Mouse (Mus musculus): ENCODE results near the gene Syt16. TPM values are rescaled to one million over a fixed set of nuclear protein-coding genes. Genes with fewer than 3 reads are reported as not detected.
A peak's percentile ranks its signal among the peaks of the same experiment; 100 is the strongest.

The Syt16 gene
- polyA plus RNA-seq, 1 experiment, result 0.01 TPM

DNA sequence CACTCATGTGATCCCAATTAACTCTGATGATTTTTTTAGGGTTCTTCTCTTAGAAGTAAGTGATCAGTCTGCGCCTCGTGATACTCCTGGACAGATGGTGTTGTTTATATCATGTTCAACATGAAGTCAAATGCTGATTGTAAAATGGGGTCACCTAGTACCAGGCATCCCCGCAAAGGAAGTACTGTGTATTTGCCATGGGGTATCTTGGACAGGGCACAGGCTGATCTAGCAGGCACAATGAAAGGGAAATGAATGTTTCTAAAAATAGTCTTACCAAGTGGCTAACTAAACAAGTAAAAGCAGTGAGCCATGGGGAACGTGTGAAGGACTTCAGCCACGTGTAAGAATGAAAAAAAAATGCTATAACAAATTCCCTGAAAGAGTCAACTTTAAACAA lies 42.7 kb upstream of the Syt16 start:
- TF ChIP-seq CTCF (IDR thresholded peaks at IDR 0.05; ENCODE audit: control insufficient read depth, insufficient read depth, insufficient read length) (no peak), USF1 (IDR thresholded peaks at IDR 0.05; ENCODE audit: low read depth) (no peak), MYOG (IDR thresholded peaks at IDR 0.05; ENCODE audit: control insufficient read depth, extremely low read depth, insufficient read length) (no peak), MYOD1 (IDR thresholded peaks at IDR 0.05; ENCODE audit: control insufficient read depth, insufficient read length, low read depth) (no peak), MAX (IDR thresholded peaks at IDR 0.05) (no peak), CEBPB (IDR thresholded peaks at IDR 0.05; ENCODE audit: low read depth) (no peak), FOSL1 (IDR thresholded peaks at IDR 0.05; ENCODE audit: insufficient read depth, low read length, poor library complexity, severe bottlenecking) (no peak)
- H3ac ChIP-seq (ENCODE audit: control insufficient read depth, insufficient read length, low read depth), result no peak overlapping the region
- H3K4me3 ChIP-seq (ENCODE audit: insufficient read depth, poor library complexity, severe bottlenecking), result no peak overlapping the region
- H3K79me3 ChIP-seq (ENCODE audit: low read depth), result no peaks in the 10 kb centered on the region
- no peaks in the 10 kb centered on the region for H3K27me3 ChIP-seq (ENCODE audit: control insufficient read depth, insufficient read depth, insufficient read length)
- no peaks in the 10 kb centered on the region for H3K79me2 ChIP-seq (ENCODE audit: control insufficient read depth, insufficient read depth)
- no peaks in the 10 kb centered on the region for H3K36me3 ChIP-seq (ENCODE audit: control insufficient read depth, insufficient read depth)

- H3K79me2 ChIP-seq (ENCODE audit: control insufficient read depth, insufficient read depth), result no peaks in the 10 kb centered on the region
- no peaks in the 10 kb centered on the region for H3K27me3 ChIP-seq (ENCODE audit: control insufficient read depth, insufficient read depth, insufficient read length)
- no peaks in the 10 kb centered on the region for H3K36me3 ChIP-seq (ENCODE audit: control insufficient read depth, insufficient read depth)
- H3K4me3 ChIP-seq (ENCODE audit: insufficient read depth, poor library complexity, severe bottlenecking), result no peak overlapping the region
- H3K79me3 ChIP-seq (ENCODE audit: low read depth), result no peaks in the 10 kb centered on the region
- TF ChIP-seq MYOG (IDR thresholded peaks at IDR 0.05; ENCODE audit: control insufficient read depth, extremely low read depth, insufficient read length) (no peak), CTCF (IDR thresholded peaks at IDR 0.05; ENCODE audit: control insufficient read depth, insufficient read depth, insufficient read length) (no peak), FOSL1 (IDR thresholded peaks at IDR 0.05; ENCODE audit: insufficient read depth, low read length, poor library complexity, severe bottlenecking) (no peak), CEBPB (IDR thresholded peaks at IDR 0.05; ENCODE audit: low read depth) (no peak), USF1 (IDR thresholded peaks at IDR 0.05; ENCODE audit: low read depth) (no peak), MYOD1 (IDR thresholded peaks at IDR 0.05; ENCODE audit: control insufficient read depth, insufficient read length, low read depth) (no peak), MAX (IDR thresholded peaks at IDR 0.05) (no peak)
- H3ac ChIP-seq (ENCODE audit: control insufficient read depth, insufficient read length, low read depth), result no peak overlapping the region
These were observed 39.8 kb upstream of the Syt16 start for GRCm38 (mm10) chr12:73957676-73958075.

- Histone ChIP-seq H3ac (ENCODE audit: control insufficient read depth, insufficient read length, low read depth) (no peak overlapping the region), H3K4me3 (ENCODE audit: insufficient read depth, poor library complexity, severe bottlenecking) (no peak overlapping the region), H3K36me3 (ENCODE audit: control insufficient read depth, insufficient read depth) (no peaks in the 10 kb centered on the region), H3K27me3 (ENCODE audit: control insufficient read depth, insufficient read depth, insufficient read length) (no peaks in the 10 kb centered on the region), H3K79me2 (ENCODE audit: control insufficient read depth, insufficient read depth) (no peaks in the 10 kb centered on the region), H3K79me3 (ENCODE audit: low read depth) (no peaks in the 10 kb centered on the region)
- no peak for TF ChIP-seq CEBPB (IDR thresholded peaks at IDR 0.05; ENCODE audit: low read depth)
- no peak for TF ChIP-seq MYOG (IDR thresholded peaks at IDR 0.05; ENCODE audit: control insufficient read depth, extremely low read depth, insufficient read length)
- TF ChIP-seq FOSL1 (IDR thresholded peaks at IDR 0.05; ENCODE audit: insufficient read depth, low read length, poor library complexity, severe bottlenecking), result no peak
- no peak for TF ChIP-seq CTCF (IDR thresholded peaks at IDR 0.05; ENCODE audit: control insufficient read depth, insufficient read depth, insufficient read length)
- no peak for TF ChIP-seq MYOD1 (IDR thresholded peaks at IDR 0.05; ENCODE audit: control insufficient read depth, insufficient read length, low read depth)
- TF ChIP-seq USF1 (IDR thresholded peaks at IDR 0.05; ENCODE audit: low read depth), result no peak
- no peak for TF ChIP-seq MAX (IDR thresholded peaks at IDR 0.05)
These were observed 38.6 kb upstream of the Syt16 start for GRCm38 (mm10) chr12:73958830-73959229.

DNA sequence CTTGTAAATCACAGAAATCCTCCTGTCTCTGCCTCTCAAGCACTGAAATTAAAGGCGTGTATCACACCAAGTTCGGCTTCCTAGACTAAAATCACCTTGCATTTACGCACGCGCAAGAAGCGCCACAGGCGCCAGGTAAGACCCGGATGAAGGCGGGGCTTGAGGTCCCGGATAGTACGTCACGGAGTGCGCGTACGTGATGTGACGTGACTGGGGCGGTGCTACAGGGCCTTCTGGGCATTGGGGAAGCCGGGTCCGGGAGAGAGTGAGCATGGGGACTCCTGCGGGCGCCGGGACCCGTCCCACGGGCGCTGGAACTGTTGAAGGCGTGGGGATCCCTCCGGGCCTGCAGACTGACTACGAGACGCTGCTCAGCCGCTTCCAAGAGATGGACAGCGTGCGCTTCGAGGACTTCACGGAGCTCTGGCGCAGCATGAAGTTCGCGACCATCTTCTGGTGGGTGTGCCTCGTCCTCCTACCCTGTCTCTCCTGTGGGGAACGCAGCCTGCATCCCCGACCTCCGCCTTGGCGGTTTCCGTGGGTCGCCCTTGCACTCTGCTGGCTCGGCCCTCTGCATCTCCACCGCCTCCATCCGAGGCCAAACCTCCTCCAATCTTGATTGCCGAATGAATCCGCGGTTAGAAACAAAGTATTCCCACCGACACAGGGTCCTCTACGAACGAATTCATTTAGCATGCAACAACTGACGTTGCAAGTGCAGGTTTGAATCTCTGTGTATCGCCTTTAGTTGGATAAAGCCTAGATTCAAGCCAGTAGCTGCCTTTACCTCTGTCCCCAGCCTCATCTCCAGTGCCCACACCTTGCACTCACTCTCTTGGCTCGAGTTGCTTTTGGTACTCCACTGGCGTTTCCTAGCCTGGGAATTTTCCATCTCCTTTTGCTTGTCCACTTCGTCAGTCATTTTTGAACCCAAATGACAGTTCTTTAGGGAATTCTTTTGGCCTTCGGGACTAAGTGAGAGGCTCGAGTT lies 32.9 kb upstream of the Syt16 start, which contains the start of gene Snapc1:
Gene Snapc1, plus strand, starts transcription at position 191 of the 991 bp plus-strand sequence.
- Histone ChIP-seq H3ac (ENCODE audit: control insufficient read depth, insufficient read length, low read depth) (peak within 1 kb of the TSS; percentile 73), H3K36me3 (ENCODE audit: control insufficient read depth, insufficient read depth) (peaks cover 24% of the 10 kb centered on the region), H3K79me2 (ENCODE audit: control insufficient read depth, insufficient read depth) (peaks cover 38% of the 10 kb centered on the region), H3K79me3 (ENCODE audit: low read depth) (peaks cover 23% of the 10 kb centered on the region), H3K4me3 (ENCODE audit: insufficient read depth, poor library complexity, severe bottlenecking) (peak within 1 kb of the TSS; percentile 90), H3K27me3 (ENCODE audit: control insufficient read depth, insufficient read depth, insufficient read length) (no peaks in the 10 kb centered on the region)
- TF ChIP-seq FOSL1 (IDR thresholded peaks at IDR 0.05; ENCODE audit: insufficient read depth, low read length, poor library complexity, severe bottlenecking), result no peak
- TF ChIP-seq MYOG (IDR thresholded peaks at IDR 0.05; ENCODE audit: control insufficient read depth, extremely low read depth, insufficient read length), result no peak
- no peak for TF ChIP-seq MYOD1 (IDR thresholded peaks at IDR 0.05; ENCODE audit: control insufficient read depth, insufficient read length, low read depth)
- no peak for TF ChIP-seq CEBPB (IDR thresholded peaks at IDR 0.05; ENCODE audit: low read depth)
- peak; percentile 5 for TF ChIP-seq MAX (IDR thresholded peaks at IDR 0.05)

- no peaks in the 10 kb centered on the region for H3K27me3 ChIP-seq (ENCODE audit: control insufficient read depth, insufficient read depth, insufficient read length)
- H3ac ChIP-seq (ENCODE audit: control insufficient read depth, insufficient read length, low read depth), result no peak overlapping the region
- H3K79me3 ChIP-seq (ENCODE audit: low read depth), result peaks cover 23% of the 10 kb centered on the region
- peaks cover 38% of the 10 kb centered on the region for H3K79me2 ChIP-seq (ENCODE audit: control insufficient read depth, insufficient read depth)
- H3K4me3 ChIP-seq (ENCODE audit: insufficient read depth, poor library complexity, severe bottlenecking), result no peak overlapping the region
- TF ChIP-seq USF1 (IDR thresholded peaks at IDR 0.05; ENCODE audit: low read depth) (no peak), CTCF (IDR thresholded peaks at IDR 0.05; ENCODE audit: control insufficient read depth, insufficient read depth, insufficient read length) (no peak), MYOG (IDR thresholded peaks at IDR 0.05; ENCODE audit: control insufficient read depth, extremely low read depth, insufficient read length) (no peak), MAX (IDR thresholded peaks at IDR 0.05) (no peak), MYOD1 (IDR thresholded peaks at IDR 0.05; ENCODE audit: control insufficient read depth, insufficient read length, low read depth) (no peak), FOSL1 (IDR thresholded peaks at IDR 0.05; ENCODE audit: insufficient read depth, low read length, poor library complexity, severe bottlenecking) (no peak), CEBPB (IDR thresholded peaks at IDR 0.05; ENCODE audit: low read depth) (no peak)
- H3K36me3 ChIP-seq (ENCODE audit: control insufficient read depth, insufficient read depth), result peaks cover 69% of the 10 kb centered on the region
These were observed 28.3 kb upstream of the Syt16 start for GRCm38 (mm10) chr12:73969142-73969541.
